Mouse (Mus musculus) gastrocnemius, adult 2 months (tissue): ENCODE measurements around the gene Tmprss3. TPM values are rescaled to one million over a fixed set of nuclear protein-coding genes. Genes with fewer than 3 reads are reported as not detected.
A peak's percentile ranks its signal among the peaks of the same experiment; 100 is the strongest.

Source experiments
- DNase-seq: peaks from one replicate; pipeline ENCODE4 v3.0.0; 2022
- H3K27ac ChIP-seq: fragments of 200-600 bp; 2 replicates; pipeline ENCODE4 v1.8.1; 2022; ENCODE audit warnings: mild to moderate bottlenecking
- H3K4me3 ChIP-seq: fragments of 200-600 bp; 2 replicates; pipeline ENCODE4 v1.8.1; 2022; ENCODE audit warnings: mild to moderate bottlenecking, moderate library complexity
- CTCF ChIP-seq: fragments of 200-600 bp; IDR thresholded peaks from 2 replicates; pipeline ENCODE4 v1.8.1; 2022; ENCODE audit warnings: antibody characterized with exemption, mild to moderate bottlenecking, moderate library complexity
- intact Hi-C: fragments of 180-260 bp; cut with DNase I; formaldehyde crosslinking; loops from one replicate; pipeline ENCODE4 v1.15.1; 2025
- total RNA-seq, 2 experiments: library from RNA; stranded (reverse); gene quantifications; 2 replicates each; pipeline ENCODE4 v1.2.3; 2021

The Tmprss3 gene
- total RNA-seq, 2 experiments from 2014 or later, result not detected

DNA sequence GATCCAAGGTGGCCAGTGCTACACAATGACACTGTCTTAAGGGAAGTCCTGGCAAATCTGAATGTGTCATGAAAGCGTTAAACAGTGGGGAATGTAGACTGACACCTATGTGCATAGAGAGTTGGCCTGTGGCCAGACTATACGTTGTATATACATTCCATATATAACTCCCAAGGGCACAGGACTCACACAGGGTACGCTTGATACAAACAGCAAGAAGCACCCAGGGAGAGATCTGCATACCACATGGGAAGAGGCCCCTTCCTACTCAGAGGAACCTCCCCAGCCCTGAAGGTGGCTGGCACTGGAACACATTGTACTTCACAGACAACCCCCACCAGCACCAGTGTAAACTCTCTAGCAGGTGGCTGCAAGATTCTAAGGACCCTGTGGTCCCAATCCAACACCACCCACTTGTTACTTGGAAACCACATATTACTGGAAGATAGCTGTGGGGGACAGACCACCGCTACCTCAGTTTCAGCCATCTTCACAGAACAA lies 24.1 kb upstream of the Tmprss3 start:
- Histone ChIP-seq H3K27ac (no peak overlapping the region), H3K4me3 (no peak overlapping the region)
- no peak for DNase-seq
- no peak for TF ChIP-seq CTCF
- intact Hi-C loops, result no loop called here

DNA sequence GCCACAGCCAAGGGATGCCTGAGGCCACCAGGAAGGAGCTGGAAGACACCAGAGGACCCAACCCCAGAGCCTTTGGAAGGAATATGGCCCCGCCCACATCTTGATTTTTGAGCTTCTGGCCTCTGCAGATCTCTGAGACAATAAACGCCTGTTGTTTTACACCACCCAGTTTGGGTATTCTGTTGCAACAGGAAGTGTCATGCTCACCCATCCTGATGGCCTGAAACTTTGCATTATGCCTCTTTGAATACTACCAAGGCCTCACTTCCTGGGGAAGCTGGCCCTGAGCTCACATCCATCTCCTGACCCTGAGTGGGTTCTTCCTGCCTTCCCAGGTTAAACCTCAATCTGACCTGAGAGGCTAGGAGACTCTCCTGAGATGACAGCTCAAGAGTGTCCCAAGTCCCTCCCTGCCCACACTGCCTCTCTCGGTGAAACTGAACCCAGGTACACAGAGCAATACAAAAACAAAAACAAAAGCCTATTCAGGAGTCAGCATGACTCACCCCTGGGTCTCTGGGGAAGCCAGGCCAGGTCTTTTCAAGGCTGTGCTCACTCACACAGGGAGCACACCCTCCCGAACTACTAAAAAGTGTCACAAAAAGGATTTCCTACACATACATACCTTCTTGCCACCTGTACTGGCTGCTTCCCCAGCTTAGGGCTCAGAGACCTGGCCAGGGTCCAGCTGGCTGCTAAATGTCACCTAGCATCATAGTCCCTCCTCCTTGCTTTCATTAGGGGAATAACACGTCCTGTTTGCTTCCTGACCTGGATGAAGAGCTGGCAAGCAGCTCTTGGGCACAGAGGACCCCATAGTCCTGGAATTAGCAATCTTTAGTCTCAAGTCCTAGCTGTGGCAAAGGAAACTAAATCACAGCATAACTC lies 17.5 kb upstream of the Tmprss3 start:
- intact Hi-C loops, result no loop called here
- no peak for TF ChIP-seq CTCF
- no peak overlapping the region for H3K4me3 ChIP-seq
- DNase-seq, result no peak
- H3K27ac ChIP-seq, result no peak overlapping the region

DNA sequence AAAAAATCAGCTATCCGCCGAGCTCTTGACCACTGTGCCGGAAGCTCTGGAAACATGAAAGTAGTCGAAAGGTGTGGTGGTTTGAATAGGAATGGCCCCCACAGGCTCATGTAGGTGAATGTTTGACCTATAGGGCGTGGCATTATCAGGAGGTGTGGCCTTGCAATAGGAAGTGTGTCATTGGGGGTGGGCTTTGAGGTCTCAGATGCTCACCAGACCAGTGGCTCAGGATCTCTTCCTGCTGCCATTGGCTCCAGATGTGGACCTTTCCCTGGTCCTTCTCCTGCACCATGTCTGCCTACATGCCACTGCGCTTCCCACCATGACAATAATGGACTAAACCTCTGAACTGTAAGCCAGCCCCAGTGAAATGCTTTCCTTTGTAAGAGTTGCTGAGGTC lies 13.1 kb upstream of the Tmprss3 start:
- intact Hi-C loops, result no loop called here

DNA sequence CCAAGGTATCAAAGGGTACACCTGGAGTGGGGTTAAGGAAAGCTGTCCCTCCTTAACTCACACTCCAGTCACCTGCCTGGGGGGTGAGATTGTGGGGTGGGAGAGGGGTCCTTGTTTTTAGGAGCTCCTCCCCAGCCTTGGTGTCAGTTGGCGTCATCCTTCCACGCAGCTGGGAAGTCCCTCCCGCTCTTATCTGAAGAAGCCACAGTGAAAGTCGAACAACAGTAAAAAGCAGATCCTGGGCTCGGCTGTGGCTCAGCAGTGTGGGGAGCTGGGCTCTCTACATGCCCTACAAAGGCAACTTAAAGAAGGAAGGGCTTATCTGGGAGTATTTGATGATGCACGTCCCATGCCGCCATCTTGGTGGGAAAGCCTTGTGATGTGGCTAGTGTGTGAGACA lies 11.5 kb upstream of the Tmprss3 start:
- no peak for TF ChIP-seq CTCF
- DNase-seq, result no peak
- intact Hi-C loops, result no loop called here
- Histone ChIP-seq H3K27ac (no peak overlapping the region), H3K4me3 (no peak overlapping the region)

More for the DNA sequence above, 13.1 kb upstream of the Tmprss3 start:
- no peak for DNase-seq
- no peak overlapping the region for H3K27ac ChIP-seq
- TF ChIP-seq CTCF, result no peak
- no peak overlapping the region for H3K4me3 ChIP-seq

DNA sequence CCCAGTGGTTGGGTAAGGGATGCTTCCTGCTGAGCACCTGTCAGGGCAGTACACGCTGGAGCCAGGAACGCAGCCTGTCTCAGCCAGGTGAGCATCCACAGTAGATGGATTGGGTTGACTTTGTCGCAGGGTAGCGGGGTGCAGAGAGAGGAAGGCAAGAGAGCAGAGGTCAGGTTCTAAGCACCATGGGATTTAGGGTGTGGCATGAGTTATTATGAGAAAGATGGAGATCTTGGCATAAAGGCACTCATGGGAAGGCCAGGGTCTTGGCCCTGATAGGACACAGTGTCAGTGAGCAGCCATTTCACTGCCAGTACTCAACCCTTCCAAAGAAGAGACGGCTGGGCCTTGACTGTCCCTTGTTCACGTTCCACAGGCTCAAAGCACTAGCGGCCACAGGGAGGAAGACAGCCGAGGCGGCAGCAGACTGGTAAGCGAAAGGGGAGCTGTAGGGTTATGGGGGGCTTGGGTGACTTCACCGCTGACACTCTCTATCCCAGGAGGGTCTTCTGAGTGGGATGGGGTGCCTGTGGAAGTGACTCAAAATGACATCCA lies 10.7 kb upstream of the Tmprss3 start:
- intact Hi-C loops, result no loop called here
- Histone ChIP-seq H3K27ac (no peak overlapping the region), H3K4me3 (no peak overlapping the region)
- no peak for DNase-seq
- TF ChIP-seq CTCF, result no peak

DNA sequence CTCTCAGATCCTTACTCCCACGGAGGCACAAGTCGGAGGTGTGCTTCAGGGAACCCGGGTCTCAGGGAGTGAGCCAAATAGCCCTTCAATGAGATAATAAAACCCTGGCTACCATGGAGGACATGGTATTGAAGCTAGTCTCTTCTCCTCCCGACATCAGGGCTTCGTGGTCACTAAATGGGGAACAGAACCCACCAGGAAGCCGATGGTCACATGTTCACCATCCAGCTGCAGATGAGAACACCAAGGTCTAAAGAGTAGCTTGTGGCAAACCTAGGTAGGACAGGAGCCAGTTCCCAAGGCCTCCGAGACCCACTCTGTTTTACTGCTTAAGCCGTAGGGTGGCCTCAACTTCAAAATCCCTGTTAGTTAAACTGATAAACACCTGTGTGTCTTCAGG lies 9.9 kb upstream of the Tmprss3 start:
- Histone ChIP-seq H3K27ac (no peak overlapping the region), H3K4me3 (no peak overlapping the region)
- no peak for TF ChIP-seq CTCF
- intact Hi-C loops, result no loop called here
- no peak for DNase-seq

DNA sequence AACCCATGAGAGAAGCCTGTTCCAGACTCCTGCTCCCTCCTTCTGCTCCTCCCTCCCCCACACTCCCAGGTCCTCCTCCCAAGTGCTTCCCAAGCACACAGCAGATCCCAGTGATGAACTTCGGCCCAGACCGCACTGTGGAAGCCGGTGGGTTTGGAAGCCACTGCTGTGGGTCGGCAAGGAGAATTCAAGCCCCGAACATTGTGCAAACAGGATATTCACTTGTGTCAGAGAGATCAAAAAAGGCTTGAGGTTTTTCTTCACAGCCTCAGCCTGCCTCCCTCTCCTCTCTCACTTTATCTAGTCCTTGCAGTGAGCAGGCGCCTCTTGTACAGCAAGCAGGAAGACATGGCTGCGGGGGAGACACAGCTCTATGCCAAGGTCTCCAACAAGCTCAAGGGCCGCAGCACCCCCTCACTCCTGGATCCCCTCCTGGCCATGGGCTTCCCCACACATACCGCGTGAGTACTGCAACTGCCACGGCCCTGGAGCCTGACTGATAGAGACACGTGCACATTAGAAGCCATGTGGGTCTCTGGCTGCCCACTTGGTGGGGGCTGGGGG lies 9.1 kb upstream of the Tmprss3 start, which contains the start of gene Ubash3a:
TSS of gene Ubash3a (plus strand) at position 103 of the 564 bp plus-strand sequence.
- intact Hi-C loops, result no loop called here
- no peak for DNase-seq
- no peak within 1 kb of the TSS for H3K27ac ChIP-seq
- no peak within 1 kb of the TSS for H3K4me3 ChIP-seq
- TF ChIP-seq CTCF, result no peak

DNA sequence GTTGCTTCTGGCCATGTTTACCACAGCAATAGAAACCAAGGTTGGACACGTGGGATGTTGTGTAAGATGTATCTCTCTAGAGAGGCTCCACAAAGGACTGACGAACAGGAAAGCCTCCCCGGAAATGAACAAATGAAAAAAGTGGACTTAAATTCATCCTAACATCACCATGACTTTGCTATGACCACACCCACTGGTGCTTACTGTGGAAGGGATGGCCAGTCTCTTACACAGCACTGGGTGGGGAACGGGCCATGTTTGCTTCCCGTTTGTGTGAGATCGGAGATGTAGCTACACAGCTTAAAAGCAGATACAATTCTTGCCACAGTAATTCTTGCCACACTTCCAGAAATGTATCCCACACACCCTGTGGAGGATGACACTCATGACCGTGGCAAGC lies 2.5 kb downstream of the Tmprss3 start:
- Histone ChIP-seq H3K4me3 (no peak overlapping the region), H3K27ac (no peak overlapping the region)
- intact Hi-C loops, result no loop called here
- no peak for DNase-seq
- TF ChIP-seq CTCF, result no peak

DNA sequence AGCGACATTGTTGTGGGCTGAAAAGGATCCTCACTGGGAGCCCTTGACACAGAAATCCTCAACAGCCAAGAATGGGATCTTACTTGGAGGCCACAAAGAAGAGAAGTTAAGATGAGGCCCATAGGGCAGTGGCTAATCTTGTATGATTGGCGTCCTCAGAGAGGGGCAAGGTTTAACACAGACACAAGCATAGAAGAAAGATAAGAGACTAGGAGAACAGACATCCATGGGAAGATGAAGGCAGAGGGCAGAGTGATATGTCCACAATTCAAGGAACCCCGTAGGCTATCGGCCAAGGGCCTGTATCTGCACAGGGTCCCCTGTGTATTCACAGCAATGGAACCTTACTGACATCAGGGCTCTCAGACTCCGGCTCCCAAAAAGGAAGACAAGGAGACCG lies 3.6 kb downstream of the Tmprss3 start:
- TF ChIP-seq CTCF, result no peak
- DNase-seq, result no peak
- intact Hi-C loops, result no loop called here
- no peak overlapping the region for H3K27ac ChIP-seq
- no peak overlapping the region for H3K4me3 ChIP-seq

DNA sequence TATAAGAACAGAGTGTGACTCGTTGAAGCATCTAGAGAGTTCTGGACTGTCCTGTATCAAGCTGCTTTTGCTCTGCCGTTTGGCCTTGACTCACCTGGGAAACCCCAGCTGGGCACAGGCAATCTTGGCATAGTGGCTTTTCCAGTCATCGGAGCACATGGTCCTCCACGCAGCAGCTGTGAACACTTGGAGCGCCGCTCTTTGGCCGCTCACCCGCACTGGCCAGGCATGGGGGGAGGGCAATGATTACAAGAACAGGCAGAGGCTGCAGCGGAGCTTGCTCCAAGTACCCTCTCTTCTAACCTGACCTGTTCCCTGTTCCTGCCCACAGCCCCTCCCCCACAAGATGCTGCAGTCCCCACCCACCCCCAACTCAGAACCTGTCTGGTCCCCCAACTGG lies 5.4 kb downstream of the Tmprss3 start:
- DNase-seq, result peak; percentile 51
- no peak for TF ChIP-seq CTCF
- intact Hi-C loops, result no loop called here
- Histone ChIP-seq H3K4me3 (no peak overlapping the region), H3K27ac (no peak overlapping the region)

DNA sequence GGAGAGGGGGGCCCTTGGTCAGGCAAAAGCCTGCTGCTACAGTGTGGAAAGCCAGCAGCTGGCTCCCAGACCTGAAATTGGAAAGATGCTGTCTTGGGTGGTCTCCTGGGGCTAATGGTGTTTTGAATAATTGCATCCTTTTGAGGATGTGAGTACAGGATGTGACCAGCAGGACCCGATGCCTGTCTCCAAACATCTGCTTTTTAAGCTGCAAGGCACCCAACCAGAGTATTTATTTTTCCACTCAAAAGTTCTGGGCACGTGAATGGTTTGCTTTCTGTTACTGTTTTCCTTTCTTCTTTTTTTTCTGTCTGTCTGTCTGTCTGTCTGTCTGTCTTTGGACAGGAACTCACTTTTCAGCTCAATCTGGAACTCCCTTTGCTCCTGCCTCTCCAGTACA lies 6.1 kb downstream of the Tmprss3 start:
- TF ChIP-seq CTCF, result no peak
- intact Hi-C loops, result no loop called here
- DNase-seq, result no peak
- Histone ChIP-seq H3K4me3 (no peak overlapping the region), H3K27ac (no peak overlapping the region)

DNA sequence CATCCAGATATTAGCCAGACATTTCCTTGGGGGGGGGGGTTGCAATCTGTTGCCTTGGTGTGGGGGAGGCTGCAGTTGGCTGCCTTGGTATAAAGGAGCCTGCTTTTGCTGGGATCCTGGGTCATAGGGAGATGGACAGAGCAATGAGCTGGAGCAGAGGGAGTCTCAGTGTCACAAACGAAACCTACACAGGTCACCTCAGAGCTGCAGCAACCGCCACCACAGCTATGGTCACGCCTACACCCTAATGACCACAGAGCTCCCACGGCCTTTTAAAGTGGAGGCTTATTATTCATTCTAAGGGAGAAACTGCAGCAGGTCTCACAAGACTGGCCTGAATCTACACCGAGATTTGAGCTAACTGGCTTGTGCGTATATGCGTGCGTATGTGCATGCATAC lies 7.0 kb downstream of the Tmprss3 start:
- no peak for TF ChIP-seq CTCF
- DNase-seq, result no peak
- H3K4me3 ChIP-seq, result no peak overlapping the region
- no peak overlapping the region for H3K27ac ChIP-seq
- intact Hi-C loops, result no loop called here

DNA sequence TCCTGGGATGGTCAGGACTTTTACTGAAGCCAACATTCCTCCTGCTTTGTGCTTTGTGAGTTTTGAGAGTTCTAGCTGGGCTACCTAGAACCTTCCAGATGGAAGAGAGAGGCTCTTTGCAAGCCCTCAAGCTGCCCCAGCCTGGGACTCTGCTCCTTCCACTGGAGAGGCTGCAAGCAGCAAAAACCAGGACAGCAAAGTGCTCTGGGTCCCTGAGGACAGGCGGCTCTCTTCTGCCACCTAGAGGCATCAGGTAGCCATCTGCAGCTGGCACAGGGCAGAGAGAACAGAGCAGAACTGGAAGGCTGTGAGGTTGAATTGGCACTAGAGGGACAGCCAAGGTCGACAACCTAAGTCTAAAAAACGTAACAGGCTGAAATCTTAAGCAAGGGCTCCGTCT lies 11.4 kb downstream of the Tmprss3 start:
- peak; percentile 75 for DNase-seq
- peak; percentile 96 for TF ChIP-seq CTCF
- intact Hi-C loops, result loop anchor here (1.0 to 2.0 kb wide), 2 partner anchors 49 to 177 kb away; no protein-coding TSS in a partner anchor
- no peak overlapping the region for H3K27ac ChIP-seq
- no peak overlapping the region for H3K4me3 ChIP-seq
